Mouse (Mus musculus) heart, adult 2 months (tissue): ENCODE measurements at regions not wholly inside any gene's neighbourhood (a gene's known extent, or its start where the extent isn't known, plus 50 kb on each side); places are given as distances from the start of the nearest gene placed in this dataset.

Source experiments
- DNase-seq, 2 experiments: peaks; one replicate each; pipeline ENCODE4 v3.0.0; 2021
- H3K27ac ChIP-seq: fragments of 200-600 bp; 2 replicates; pipeline ENCODE4 v1.8.1; 2022
- H3K27me3 ChIP-seq: fragments of 200-500 bp; 2 replicates; pipeline ENCODE4 v1.6.1; 2012; ENCODE audit warnings: mild to moderate bottlenecking, low read length, inconsistent platforms, mixed read lengths; ENCODE audit not compliant: control insufficient read depth, insufficient read depth
- H3K36me3 ChIP-seq: fragments of 200-500 bp; 2 replicates; pipeline ENCODE4 v1.6.1; 2012; ENCODE audit warnings: low read length, inconsistent platforms; ENCODE audit not compliant: control insufficient read depth, insufficient read depth
- H3K4me1 ChIP-seq: fragments of 200-500 bp; 2 replicates; pipeline ENCODE4 v1.6.1; 2011; ENCODE audit warnings: low read length; ENCODE audit not compliant: control insufficient read depth, insufficient read depth
- H3K4me3 ChIP-seq: fragments of 200-600 bp; 2 replicates; pipeline ENCODE4 v1.8.1; 2022
- H3K79me2 ChIP-seq: fragments of 200-500 bp; replicated peaks from 2 replicates; pipeline ENCODE4 v1.6.1; 2012; ENCODE audit warnings: mild to moderate bottlenecking, inconsistent platforms, low read length, moderate library complexity, mixed read lengths; ENCODE audit not compliant: control insufficient read depth, insufficient read depth
- H3K9ac ChIP-seq: fragments of 200-500 bp; 2 replicates; pipeline ENCODE4 v1.6.1; 2012; ENCODE audit warnings: low read depth, mild to moderate bottlenecking, control low read depth, inconsistent platforms, low read length, mixed read lengths
- CTCF ChIP-seq: fragments of 200-600 bp; IDR thresholded peaks from 2 replicates; pipeline ENCODE4 v1.8.1; 2022; ENCODE audit warnings: antibody characterized with exemption, mild to moderate bottlenecking, moderate library complexity
- EP300 ChIP-seq: fragments of 200-500 bp; IDR thresholded peaks from 2 replicates; pipeline ENCODE4 v1.6.1; 2011; ENCODE audit warnings: low read depth, low read length, control low read depth; ENCODE audit not compliant: insufficient read depth
- POLR2A ChIP-seq: fragments of 200-500 bp; IDR thresholded peaks from 2 replicates; pipeline ENCODE4 v1.6.1; 2011; ENCODE audit warnings: mild to moderate bottlenecking, low read depth, low read length, control low read depth; ENCODE audit not compliant: insufficient read depth
- WGBS: fragments of 180-500 bp; shearing (Covaris S2); methylation state at CpG from one replicate; pipeline ENCODE4 v1.1.7; 2018; 5-methylcytosine and 5-hydroxymethylcytosine counted together
- intact Hi-C: fragments of 180-260 bp; cut with DNase I; formaldehyde crosslinking; loops from one replicate; pipeline ENCODE4 v1.15.1; 2025

DNA sequence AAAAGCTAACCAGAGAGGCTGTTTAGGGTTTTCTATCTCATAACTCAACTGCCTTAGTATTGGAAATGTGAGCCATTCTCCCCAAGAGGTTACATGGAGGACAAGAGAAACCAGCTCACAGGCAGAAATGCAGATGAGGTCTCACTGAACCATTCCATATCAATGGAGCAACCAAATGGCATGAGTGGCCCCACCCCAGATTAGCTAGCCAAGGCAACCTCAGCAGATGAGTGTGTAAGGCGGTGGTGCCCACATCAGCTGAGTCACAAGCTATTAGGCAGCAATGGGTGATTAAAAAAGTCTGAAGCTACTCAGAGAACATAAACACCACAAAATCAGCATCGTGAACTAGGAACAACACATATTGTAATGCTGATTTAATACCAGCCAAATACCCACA, 133.2 kb downstream of the Lpin1 start:
- no peaks in the 10 kb centered on the region for H3K4me1 ChIP-seq
- no peak for DNase-seq
- H3K27me3 ChIP-seq: no peaks in the 10 kb centered on the region
- H3K36me3 ChIP-seq: no peaks in the 10 kb centered on the region
- H3K4me3 ChIP-seq: no peak overlapping the region
- TF ChIP-seq CTCF: no peak
- H3K9ac ChIP-seq: no peak overlapping the region
- WGBS: 87% methylated on average over 2 of the region's 2 CpGs
- H3K27ac ChIP-seq: no peak overlapping the region
- no peaks in the 10 kb centered on the region for H3K79me2 ChIP-seq
- intact Hi-C loops: no loop called here

DNA sequence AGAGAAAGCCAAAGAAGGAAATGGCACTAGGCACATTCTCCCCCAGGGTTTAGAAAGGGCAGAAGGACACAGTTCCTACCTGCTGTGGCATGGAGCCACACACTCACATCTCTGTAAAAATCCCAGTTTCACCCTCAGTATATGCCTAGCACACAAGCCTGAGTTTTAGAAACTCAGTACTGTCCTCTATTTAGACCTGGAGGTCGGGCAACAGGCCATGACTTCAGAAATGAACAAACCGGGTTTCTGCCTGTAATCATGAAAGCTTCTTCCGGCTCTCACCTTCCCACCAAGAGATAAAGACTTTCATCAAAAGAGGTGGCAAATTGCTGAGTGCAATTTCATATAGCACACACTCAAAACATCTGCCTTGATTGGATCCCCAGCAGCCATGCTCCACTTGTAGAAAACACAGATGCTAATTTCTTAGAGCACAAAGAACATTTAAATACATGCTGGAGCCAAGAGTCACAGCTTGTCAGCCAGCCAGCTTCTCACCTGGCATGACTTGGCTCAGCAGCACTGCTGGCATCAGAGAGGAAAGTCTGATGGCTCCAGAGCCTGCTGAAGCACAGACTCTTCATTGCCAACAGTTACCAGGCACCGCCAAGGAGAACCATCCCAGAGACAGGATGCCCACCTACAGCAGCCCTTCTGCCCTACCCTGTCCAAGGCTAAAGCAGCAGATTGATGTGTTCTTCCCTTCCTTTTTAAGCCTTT, 136.2 kb downstream of the Lpin1 start:
- no peak overlapping the region for H3K9ac ChIP-seq
- H3K27ac ChIP-seq: no peak overlapping the region
- H3K27me3 ChIP-seq: no peaks in the 10 kb centered on the region
- no peak for DNase-seq
- intact Hi-C loops: no loop called here
- no peak overlapping the region for H3K4me3 ChIP-seq
- TF ChIP-seq EP300 (no peak), CTCF (no peak), POLR2A (no peak)
- no peaks in the 10 kb centered on the region for H3K36me3 ChIP-seq
- no peaks in the 10 kb centered on the region for H3K79me2 ChIP-seq
- no peaks in the 10 kb centered on the region for H3K4me1 ChIP-seq
- WGBS: 61% methylated on average over 4 of the region's 4 CpGs

DNA sequence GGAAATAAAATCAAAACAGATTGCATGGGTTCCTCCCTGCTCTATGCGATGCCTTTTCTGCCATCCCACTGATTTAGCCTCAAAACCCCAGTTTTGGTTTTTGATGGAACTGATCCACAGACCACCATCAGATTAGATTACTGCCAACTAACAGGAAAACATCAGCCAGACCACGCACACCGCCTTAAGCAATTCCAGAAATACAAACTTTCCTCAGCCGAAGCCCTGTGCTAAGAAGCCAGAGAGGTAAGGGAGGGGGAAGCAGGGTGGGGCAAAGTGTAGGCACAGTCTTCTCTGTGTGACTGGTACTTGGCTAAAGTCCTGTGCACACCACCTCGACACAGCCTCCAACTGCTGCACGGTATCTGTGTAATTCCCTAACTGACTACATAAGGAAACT, 153.3 kb downstream of the Lpin1 start:
- Histone ChIP-seq H3K27me3 (no peaks in the 10 kb centered on the region), H3K79me2 (no peaks in the 10 kb centered on the region), H3K36me3 (no peaks in the 10 kb centered on the region), H3K27ac (no peak overlapping the region), H3K9ac (no peak overlapping the region), H3K4me1 (no peaks in the 10 kb centered on the region), H3K4me3 (no peak overlapping the region)
- no peak for TF ChIP-seq CTCF
- TF ChIP-seq POLR2A: no peak
- TF ChIP-seq EP300: no peak
- intact Hi-C loops: no loop called here
- 71% methylated on average over 6 of the region's 6 CpGs for WGBS
- no peak for DNase-seq

DNA sequence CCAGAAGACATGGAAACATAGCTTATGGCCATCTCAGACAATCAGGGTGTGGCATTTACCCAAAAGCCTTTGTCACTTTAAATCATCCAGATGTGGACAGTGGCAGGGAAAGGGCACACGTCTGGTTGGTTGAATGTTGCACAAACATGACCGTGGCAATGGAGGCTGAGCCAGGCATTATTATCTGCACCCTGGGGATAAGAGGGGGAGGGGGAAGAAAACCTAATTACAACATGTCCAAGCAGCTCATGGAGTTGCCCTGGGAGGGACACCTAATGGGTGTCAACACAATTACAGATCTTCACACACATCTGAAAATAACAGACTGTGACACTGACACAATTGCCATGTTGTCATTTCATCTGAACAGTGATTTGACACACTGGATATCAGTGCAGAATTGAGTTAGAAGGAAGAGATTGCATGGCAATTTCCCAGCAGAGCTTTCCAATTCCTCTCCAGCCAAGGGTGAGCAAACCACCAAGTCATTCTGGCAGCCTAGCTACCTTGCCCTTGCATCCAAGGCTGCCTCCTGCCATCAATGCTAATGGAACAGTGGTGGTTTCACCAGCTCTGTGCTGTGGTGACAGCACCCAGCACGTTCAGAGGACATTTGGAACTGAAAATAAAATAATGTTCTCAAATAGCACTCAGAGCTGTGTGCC, 159.9 kb downstream of the Lpin1 start:
- WGBS: 46% methylated on average over 3 of the region's 3 CpGs
- intact Hi-C loops: no loop called here
- no peaks in the 10 kb centered on the region for H3K36me3 ChIP-seq
- no peaks in the 10 kb centered on the region for H3K4me1 ChIP-seq
- DNase-seq: no peak
- TF ChIP-seq POLR2A: no peak
- no peak for TF ChIP-seq CTCF
- no peak for TF ChIP-seq EP300
- no peak overlapping the region for H3K9ac ChIP-seq
- H3K27ac ChIP-seq: no peak overlapping the region
- no peaks in the 10 kb centered on the region for H3K27me3 ChIP-seq
- no peaks in the 10 kb centered on the region for H3K79me2 ChIP-seq
- H3K4me3 ChIP-seq: no peak overlapping the region

DNA sequence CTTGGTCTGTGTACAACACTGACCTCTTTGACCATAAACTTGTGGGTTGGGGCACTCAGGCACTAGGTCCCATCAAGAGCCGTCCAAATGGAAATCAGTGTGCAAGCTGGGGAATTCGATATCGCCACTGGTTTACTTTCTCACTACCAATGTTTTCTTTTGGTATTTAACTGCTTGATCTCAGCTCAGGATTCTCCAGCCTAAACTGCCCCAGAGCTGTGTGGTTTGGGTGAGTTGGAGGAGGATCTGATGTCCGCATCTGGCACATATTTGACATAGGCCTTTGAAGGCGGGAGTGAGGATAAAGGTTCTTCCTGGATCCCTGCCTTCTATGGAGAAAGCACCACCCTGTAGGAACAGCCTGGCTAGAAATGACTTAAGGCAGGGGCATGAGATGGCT, 172.0 kb downstream of the Lpin1 start:
- Histone ChIP-seq H3K36me3 (no peaks in the 10 kb centered on the region), H3K27ac (no peak overlapping the region)
- whole genome bisulfite sequencing: 84% methylated on average over 5 of the region's 5 CpGs

DNA sequence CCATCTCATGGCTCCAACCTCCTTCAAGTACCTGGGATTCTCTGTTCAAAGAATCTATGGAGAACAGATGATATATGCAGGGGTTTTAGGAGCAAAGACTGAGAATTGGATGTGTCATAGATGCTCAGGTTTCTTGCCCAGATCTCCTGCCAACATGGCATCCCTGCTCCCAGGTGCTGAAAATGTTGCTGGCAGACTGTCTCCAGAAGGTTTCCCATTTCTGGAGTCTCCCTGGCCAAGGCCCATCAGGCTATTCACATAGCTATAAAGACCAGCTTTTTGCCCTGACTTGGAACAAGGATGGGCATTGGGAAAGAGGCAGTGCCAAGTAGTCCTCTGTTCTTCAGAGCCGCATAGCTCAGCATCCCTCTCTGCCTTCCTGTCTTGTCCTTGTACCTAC, 173.8 kb downstream of the Lpin1 start:
- 83% methylated on average over 1 of the region's 1 CpGs for WGBS
- TF ChIP-seq POLR2A: no peak
- TF ChIP-seq CTCF: no peak
- no peak for TF ChIP-seq EP300
- intact Hi-C loops: no loop called here
- no peak overlapping the region for H3K4me3 ChIP-seq
- no peaks in the 10 kb centered on the region for H3K36me3 ChIP-seq
- no peaks in the 10 kb centered on the region for H3K27me3 ChIP-seq
- H3K27ac ChIP-seq: no peak overlapping the region
- H3K79me2 ChIP-seq: no peaks in the 10 kb centered on the region
- DNase-seq: no peak
- H3K9ac ChIP-seq: no peak overlapping the region
- H3K4me1 ChIP-seq: no peaks in the 10 kb centered on the region

More for the DNA sequence above, 172.0 kb downstream of the Lpin1 start:
- intact Hi-C loops: no loop called here
- DNase-seq: no peak
- TF ChIP-seq CTCF: no peak
- TF ChIP-seq EP300: no peak
- no peak for TF ChIP-seq POLR2A
- Histone ChIP-seq H3K4me3 (no peak overlapping the region), H3K4me1 (no peaks in the 10 kb centered on the region), H3K27me3 (no peaks in the 10 kb centered on the region), H3K79me2 (no peaks in the 10 kb centered on the region), H3K9ac (no peak overlapping the region)
